Mouse (Mus musculus) left cerebral cortex, adult 8-10 months (tissue): ENCODE measurements at regions not wholly inside any gene's neighbourhood (a gene's known extent, or its start where the extent isn't known, plus 50 kb on each side); places are given as distances from the start of the nearest gene placed in this dataset.

Source experiments
- DNase-seq, 2 experiments: peaks; one replicate each; pipeline ENCODE4 v3.0.0; 2022; ENCODE audit warnings: low spot score in 2 of 2

DNA sequence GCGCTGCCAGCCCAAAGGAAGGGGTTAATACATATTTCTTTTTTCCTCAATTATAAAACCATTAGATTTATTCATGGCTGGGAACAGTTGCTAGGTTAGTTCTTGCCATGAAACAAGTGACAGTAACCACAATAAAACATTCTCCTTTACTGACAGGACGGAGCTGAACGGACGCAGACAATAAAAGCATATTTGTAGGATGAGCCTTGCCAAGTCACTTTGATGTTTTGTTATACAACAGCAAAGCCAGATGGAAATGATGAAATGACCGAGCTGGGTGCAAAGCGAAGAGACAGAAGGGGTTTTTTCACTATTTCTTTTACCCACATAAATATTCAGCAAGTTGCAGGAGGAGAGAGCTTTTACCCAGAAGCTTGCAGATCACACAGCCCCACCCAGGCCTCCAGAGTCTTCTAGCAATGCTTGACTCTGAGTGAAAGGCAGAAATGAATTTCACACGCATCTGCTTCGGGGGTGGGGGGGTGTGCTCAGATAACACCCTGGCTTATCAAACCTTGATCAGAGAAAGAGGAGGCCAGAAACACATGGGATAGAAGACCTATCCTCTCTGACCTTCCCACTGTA, 395.3 kb downstream of the Mtx2 start:
- DNase-seq, result no peak

DNA sequence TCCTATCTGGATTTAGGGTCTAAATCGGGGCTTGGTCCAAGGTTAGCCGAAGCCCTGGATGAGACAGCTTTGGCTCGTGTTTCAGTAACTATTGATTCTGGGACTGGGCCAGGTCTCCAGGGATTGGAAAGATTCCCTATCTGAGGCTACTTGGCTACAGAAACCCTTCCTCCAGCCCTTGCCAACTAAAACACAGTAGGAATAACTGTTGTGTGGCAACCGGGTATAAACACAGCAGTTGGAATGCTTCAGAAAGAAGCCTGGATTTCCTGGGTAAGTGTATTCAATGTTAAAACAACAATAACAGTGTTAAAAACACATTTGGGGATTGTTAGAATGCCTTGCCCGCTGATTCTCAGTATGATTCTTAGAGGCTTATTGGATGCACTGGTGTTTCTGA, 398.8 kb downstream of the Mtx2 start:
- no peak for DNase-seq

DNA sequence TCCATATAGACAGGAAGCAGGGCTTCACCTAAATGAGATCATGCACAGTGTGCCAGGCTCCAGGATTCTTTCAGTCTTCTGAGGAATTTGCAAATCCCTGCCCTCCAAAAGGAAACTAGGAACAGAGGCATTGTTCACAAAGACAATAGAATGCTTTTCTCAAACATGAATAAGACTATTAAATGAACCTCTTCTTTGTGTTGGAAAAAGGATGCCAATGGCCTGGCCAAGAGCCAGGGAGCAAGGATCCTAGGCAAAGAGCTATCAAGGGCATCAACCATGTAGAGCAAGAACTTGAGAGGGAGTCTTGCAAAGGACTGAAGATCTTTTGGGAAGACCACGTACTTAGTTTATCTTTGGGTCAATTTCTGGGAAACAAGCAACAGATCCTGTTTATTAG, 415.4 kb downstream of the Mtx2 start:
- DNase-seq, result no peak

DNA sequence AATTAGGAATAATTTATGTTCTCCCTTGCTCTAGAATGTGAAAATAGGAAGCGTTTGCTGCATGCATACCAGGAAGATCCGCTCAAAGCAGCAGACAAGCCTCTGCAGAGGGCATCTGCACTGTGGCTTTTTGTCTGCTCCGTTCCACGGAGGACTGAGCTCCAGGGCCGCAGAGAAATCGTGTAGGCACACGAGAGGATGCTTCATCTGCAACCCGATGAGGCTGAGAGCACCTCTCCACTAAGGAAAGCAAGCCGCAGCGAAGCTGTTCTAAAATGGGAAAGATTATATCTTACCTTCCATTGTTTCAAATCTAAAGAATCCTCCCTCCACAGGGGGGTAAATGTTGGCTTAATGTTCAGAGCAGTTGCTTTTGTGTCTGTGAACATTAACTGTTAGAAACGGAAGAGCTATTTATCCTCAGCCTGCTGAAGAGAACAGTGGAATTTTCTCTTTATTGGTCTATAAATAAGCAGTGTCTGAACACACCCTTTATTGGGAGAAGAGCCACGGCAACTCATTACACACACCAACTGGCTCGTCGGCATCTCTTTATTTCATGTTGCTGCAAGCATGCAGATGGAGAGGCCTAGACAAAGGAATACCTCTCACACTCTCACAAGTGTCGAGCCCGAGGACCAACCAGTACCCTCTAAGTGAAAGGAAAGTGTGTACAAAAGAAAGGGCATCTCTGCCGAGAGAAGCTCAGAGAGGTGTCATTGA, 414.6 kb upstream of the Hnrnpa3 start:
- DNase-seq, result peak in 1 of 2 experiments; percentile 22

DNA sequence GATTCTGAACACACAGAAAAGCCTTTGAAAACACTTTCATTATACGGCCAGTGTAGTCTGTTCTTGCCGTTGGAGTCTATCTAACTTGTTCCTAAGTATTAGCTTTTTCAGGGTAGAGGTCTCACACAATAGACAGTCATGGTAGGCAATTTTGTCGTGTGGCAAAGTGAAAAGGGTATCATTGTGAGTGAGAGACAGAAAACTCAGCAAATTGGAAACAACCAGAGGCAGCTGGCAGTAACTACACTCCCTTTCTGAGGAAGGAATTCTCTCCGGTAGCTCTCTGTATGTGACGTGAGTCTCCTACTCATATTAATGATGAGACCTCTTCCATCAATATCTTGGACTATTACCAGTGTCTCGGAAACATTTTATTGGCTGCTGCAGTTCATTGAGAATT, 413.8 kb upstream of the Hnrnpa3 start:
- DNase-seq, result no peak

DNA sequence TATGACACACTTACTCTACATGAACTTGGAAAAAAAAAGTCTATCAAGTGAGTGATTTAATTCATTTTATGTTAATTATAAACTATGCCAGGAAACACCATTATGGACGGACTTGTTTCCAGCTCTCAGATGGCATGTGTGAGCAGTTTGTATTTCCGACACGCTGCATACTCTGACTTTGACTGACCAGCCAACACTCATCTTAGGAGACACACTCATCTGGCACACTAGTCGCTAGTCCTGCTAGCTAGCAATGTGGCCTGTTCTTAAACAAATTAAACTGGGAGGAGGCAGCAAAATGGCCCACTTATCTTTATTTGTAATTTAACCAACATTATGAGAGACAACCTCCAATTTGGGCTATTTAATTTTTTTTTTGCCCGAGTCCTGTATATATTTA, 413.4 kb upstream of the Hnrnpa3 start:
- DNase-seq, result no peak

DNA sequence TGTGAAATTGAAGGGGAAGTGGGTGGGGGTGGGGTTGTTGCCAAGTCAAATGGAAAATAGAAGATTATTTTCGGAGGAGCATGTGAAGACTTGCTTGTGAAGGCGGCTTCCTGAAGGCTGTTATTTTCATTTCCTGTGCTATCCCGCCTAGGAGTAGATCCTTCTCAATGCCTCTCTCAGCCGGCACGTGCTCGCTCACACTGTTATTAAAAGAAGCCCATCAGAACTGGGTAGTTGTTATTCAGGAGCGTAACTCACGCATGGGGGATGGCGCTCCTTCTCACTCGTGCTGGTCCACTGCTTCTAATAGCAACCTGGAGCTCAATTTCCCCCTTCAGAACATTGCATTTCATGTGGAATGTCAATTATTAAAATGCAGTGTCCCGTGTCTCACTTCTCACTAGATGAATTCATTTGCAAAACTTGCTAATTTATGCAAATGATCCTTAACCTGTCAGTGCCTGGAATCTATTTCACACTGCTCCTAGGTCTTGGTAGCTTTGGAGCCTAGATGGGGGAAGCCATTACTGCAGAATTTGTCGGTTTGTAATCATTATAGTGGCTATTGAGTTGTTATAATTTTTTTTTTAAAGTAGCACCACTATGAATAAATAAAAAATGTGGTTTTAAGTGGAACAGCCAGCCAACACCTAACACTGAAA, 412.8 kb upstream of the Hnrnpa3 start:
- DNase-seq, result no peak

DNA sequence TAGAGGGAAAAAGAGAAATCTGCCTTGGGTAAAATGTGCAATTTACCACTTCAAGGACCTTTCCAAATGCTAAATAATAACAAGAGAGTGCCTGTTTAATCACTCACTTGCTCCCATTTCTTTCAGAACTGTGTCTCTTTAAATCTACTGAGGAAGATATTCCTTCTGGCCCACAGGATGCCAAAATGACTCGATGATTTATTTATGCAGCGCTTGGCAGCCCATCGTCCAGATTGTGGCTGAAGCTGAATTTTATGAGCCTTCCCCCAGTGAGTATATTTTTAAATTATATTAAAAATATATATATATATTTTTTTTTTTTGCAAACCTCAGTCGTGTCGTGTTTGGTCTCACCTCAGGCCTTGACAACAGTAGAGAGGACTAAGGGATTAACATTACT, 410.8 kb upstream of the Hnrnpa3 start:
- no peak for DNase-seq

DNA sequence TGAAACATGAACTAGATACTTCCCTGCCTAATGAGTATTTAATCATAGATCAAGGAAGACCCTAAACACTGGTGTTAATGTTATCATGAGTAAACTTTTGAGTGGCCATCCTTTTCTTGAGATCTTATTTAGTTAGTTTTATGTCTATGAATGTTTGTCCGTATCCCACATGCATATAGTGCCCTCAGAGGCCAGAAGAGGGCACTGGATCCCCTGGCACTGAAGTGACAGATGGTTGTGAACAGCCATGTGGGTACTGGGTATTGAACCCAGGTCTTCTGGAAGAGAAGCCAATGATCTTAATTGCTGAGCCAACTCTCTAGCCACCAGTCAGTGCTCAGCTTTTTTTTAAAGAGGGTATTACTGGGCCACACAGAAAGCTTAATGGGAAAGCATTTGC, 408.6 kb upstream of the Hnrnpa3 start:
- no peak for DNase-seq

DNA sequence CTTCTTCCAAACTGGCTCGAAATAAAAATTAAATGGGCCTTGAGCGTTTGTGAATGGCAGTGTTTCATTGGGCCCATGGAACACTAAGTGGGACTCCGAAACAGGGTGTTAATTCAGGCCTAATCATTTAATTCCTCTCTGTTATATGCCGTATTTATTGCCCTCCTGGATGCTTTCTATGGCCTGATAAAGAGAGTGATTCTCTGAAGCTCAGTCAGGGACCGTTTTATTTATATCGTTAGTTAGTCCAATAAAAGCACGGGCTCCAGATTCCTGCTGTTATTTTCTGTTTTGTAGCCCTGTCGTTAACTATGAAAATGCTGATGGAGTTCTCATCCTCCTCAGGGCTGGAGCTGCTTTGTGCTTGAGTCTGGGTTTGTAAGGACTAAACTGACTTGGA, 406.2 kb upstream of the Hnrnpa3 start:
- no peak for DNase-seq

DNA sequence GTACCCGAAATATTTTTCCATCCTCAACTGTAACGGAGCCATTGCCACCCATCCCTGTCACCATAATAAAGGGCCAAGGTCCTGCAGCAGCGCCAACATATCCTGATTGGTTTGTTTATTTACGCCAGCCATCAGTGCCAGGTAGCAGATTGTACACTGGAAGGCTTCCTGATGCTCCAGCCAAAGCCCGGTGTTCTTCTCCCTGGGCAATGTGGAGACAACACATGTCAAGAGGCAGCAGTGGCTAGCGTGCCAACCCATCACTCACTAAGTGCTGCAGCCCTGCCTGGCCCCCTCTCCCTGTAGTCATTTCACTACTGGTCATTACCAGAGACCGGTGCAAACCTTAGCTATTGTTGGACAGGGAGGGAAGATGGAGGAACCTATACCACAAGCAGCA, 393.8 kb upstream of the Hnrnpa3 start:
- no peak for DNase-seq

DNA sequence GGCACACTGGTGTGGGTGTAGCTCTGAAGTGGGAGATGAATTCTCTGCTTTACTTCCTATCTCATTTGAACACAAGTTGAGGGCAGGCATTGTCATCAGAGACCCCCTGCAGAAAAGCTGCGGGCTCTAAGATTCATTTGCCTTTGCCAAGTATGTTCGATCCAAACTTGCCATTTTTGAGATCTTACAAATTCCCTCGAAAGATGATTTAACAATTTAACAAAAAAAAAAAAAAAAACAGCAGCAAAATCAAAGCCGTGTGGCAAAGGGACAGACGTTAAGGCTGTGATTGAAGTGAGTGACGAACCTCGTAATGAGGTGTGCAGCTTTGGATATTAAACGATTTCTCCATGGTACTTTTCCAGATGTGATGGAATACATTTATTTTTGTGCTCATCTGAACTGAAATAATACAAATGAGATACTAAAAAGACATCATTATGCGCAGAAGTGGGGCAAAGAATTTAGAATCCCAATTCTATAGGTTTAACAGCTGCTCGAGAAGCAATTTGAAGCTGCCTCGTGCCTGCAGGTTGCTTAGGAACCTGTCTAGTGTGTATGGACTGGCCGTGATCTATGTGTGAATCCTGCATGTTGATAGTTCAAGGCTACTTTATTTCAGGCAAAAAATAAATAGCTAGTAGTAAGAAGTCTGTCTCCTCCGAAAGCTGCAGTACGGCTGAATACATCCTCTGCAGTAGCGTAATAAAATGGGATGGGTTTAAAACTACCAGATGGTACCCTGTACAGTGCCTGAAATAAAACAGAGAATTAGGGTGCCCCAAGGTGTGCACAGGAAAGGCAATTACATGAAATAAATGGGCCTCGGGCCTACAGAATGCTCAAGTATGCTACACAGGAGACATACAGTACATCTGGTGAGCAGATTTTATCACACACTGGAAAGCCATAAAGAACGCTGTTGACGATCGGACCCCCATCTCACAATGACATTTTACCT, 393.0 kb upstream of the Hnrnpa3 start:
- no peak for DNase-seq

DNA sequence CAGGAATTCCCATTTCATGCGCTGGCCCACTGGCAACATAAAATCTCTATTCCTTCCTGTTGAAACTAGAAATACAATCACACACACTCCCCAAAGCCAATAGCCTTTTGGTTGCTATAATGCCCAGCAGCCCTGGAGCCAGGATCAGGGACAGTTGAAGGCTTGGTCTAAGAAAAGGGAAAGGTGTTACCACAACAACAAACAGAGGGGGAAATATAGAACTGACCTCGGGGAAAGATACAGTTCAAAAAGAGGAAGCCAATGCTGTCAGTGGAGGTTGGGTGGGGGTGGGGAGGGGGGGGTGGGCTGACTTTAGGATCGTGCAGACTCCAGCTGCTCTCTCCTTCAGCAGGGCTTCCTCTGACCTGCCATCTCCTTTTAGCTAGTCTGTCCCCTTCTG, 391.1 kb upstream of the Hnrnpa3 start:
- DNase-seq, result no peak

DNA sequence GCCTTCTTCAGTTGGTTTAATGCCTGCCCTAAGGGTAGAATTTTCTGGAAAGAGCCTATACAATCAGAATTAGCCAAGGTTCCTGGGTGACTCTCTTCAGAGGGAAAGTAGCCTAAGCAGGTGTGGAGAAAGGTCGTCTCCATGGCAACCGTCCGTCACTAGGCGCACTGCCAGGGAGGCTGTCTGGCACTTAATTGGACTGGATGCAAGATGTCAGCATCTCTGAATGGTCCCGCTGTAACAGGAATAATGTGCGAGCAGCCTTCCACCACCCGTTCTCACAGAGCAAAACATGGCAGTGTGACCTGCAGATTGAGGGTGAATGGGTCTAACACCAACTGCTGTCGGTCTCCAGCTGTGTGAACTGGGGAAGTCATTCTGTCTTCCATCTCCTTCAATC, 389.6 kb upstream of the Hnrnpa3 start:
- DNase-seq, result no peak

DNA sequence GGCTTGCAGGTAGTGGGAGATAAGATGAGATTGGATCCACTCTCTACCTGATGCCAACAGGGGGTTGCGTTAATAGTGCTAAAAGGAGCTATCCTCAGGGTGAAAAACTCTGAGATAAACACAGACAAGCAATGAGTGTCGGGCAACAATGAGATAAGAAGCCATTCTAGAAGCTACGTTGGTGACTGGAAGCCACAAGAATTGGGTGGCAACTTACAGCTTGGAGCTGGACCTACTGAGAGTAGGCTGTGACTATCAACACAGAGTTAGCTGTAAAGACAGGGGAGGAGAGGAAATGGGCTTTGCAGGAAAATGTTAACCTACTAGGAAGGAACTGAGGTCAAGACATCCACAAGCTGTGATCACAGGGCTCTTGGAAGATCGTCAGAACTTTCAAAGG, 388.9 kb upstream of the Hnrnpa3 start:
- no peak for DNase-seq

DNA sequence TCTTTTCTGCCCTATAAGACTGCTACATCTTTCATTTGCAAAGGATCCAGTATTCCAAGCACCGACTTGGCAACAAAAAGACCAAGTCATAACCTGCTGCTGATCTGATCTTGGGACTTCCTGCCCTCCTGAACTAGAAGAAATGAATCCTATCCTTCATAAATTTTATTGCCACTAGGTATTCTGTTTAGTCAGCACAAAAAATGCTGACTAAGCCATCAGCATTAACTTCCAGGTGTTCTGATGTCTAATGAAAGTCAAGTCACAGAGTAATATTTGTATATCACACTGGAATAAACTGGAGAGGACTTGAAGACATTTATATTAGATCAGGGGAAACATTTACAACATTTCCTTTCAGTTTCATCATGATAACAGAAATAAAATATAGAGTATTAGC, 371.2 kb upstream of the Hnrnpa3 start:
- DNase-seq, result no peak

DNA sequence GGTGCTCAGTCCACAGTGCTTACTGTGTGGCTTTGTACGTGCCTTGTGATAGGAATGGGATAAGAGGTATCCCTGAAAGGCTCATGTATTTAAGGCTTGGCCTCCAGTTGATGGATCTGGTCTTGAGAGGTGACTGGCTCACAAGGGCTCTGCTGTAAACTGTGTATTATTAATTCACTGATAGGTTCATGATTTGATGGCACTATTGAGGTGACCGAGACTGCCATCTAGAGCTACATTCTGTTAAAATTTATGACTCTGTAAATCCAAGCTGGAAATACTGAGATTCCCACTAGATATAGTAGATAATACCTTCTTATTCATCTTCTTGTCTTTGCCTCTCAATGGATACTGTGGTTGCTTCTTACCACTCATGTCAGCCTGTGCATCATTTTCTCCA, 367.4 kb upstream of the Hnrnpa3 start:
- no peak for DNase-seq

DNA sequence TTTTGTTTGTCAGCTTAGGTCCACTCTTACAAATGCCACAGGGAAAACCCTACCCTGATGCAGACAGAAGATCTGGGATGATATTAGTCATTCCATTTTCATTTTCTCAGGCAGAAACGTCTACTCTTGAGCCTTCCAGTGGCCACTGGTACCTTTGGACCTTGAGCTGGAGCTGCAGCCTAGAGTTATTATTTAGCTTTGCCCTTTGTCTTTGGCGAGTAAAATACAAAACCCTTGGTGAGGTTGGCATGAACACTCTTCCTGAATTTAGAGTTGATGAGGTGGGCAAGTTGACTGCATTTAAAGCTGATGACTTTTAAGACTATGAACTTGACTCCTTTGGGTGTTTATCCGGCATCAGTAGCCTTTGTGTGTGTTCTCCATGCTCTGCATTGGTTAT, 352.2 kb upstream of the Hnrnpa3 start:
- DNase-seq, result no peak

DNA sequence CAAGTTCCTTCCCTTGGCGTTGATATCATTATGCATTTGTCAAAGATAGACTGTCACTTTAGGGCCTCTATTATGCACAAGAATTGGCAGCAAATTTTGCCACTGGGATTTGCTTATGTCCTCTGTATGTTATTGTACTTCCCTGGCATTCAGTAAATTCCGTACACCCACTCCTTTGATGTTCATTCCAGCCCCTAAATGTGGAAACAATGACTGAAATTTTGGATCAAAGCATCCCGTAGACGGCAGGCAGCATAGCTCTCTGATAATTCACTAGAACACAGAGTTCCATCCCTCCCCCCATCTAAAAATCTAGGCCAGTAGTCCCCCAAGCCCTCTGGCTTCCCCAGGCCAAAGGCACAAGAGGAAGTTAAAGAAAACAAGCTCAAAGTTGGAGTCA, 347.9 kb upstream of the Hnrnpa3 start:
- DNase-seq, result no peak

DNA sequence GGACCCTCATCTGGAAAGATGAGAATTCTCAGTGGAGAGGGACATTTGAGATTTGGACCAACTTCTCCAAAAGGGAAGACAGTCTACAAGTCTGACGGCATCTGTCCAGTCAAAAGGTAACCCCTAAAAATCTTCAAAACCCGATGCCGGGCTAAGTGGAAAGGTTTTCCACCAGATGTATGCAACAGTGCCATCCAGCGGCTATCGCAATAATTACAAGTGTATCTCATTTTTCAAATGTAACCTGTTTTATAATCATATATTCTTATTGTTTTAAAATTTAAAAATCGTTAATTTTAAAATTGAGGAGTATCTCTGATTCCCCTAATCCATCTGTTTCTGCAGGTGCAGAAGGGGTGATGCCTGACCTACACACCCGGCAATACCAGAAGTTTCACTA, 346.8 kb upstream of the Hnrnpa3 start:
- DNase-seq, result peak in 1 of 2 experiments; percentile 28

DNA sequence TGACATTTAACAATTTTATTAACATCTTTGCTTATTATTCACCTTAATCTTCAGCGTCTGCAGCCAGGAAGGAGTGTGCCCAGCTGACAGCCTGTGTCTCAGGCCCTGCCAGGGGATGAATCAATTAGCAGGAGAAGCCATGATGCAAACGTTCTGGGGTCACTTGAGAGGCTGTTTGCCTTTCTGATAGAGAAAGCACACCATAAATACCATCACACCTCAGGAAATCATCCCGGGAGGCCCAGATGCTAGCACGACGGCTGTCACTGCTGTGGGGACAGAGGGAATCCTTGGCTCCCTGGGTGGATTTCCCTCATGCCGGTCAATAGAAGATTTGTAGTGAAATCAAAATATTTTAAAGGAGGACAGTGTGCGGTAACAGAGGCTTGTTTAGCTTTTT, 343.7 kb upstream of the Hnrnpa3 start:
- DNase-seq, result no peak

DNA sequence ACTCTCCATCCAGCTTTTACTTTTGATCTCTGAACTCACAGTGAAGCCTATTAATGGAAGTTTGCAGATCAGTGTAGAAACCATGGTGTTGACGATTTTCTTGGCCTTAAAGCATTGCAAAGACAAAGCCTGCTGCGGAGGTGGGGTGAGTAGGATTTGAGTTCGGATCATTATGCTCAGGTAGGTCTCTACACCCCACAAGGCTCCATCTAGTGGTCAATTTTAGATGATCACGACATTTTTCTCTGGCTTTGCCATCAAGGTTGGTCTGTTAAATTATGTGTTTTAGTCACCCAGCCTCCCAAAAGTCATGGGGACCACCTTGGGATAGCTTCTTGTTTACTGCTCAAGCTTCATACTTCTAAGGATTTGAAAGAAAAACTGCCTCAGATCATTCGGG, 340.9 kb upstream of the Hnrnpa3 start:
- DNase-seq, result no peak
